Mouse (Mus musculus) cerebellum, postnatal 4 days (tissue): ENCODE measurements at regions not wholly inside any gene's neighbourhood (a gene's known extent, or its start where the extent isn't known, plus 50 kb on each side); places are given as distances from the start of the nearest gene placed in this dataset.

Source experiments
- DNase-seq, 2 experiments: peaks; one replicate each; pipeline ENCODE4 v3.0.0; 2022; ENCODE audit warnings: low spot score in 2 of 2, mixed read lengths in 1 of 2

DNA sequence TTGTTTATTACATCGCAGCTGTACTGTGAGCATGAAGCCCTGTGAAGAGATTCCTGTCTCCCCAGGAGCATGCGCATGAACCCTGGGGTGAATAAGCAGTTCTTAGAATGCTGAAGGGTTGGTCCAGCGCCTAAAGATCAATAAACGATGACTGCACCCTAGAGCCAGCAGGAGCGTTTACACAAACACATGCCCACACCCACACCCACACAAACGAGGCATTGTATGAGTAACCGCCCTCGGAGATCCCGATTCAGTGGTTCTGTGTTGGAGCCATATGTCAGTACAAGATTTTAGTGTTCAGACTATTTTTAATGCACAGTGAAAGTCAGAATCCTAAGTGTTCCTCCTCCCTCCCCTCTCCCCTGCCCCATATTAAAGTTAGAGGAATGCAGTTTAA lies 57.3 kb downstream of the Edn1 start:
- no peak for DNase-seq

DNA sequence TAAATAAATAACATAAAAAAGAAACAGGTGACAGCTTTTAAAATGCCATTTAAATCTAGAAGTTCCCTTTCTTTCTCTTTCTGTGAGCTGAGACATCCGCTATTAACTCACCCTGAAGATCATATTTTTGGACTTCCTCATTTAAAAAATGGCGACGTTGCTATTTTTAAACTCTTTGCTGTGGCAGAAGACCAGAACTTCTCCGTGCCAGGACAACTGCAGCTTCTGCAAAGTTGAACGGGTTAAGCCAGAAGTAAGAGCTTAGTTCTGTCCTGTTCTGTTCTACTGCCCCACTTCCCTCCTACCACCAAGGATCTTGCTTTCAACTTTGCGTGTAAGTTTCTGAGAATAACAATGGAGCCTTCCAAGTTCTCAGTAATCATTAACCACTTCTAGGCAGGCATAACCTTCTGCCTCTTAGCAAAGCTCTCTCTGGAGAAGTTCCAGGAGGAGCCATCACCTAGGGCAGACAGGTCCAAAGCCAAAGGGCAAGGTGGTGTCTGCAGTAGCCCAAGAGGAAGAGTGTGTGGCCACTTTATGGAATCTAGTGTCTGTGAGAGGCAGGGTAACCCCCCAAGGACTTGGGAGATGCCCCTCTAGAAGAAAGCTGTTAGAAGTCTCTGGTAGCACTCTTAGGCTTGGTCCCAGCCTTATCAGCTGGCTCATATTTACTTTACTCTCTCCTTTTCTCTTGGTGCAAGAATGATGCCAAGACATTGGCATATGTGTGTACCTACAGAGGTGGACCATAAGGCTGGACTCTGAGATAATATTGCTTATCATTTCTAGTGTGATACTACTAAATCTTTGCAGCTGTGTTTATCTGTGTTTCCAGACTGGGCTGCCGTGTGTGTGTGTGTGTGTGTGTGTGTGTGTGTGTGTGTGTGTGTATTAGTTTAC lies 66.6 kb downstream of the Edn1 start:
- DNase-seq = no peak

- no peak for DNase-seq
Observed at GRCm38 (mm10) chr13:42369826-42370225, 68.5 kb downstream of the Edn1 start.

DNA sequence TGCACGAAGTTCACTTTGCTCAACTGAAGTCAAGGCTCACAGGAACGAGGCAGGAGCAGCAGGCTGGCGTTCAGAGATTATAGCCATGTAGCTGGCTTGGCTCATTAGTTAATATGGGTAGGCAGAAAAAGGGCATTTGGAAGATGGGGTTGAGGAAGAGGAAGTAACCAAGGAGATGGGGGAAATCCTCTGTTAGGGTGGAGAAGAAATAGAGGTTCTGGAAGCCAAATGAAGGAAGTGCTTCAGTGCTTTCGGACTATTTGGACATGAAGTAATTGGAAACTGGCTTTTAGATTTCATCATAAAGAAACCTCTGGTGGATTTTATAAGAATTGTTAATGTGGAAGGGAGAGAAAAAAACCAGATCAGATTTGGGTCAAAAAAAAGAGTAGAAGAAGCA lies 70.9 kb downstream of the Edn1 start:
- no peak for DNase-seq

- no peak for DNase-seq
Observed at GRCm38 (mm10) chr13:42374181-42374596, 72.9 kb downstream of the Edn1 start.

- no peak for DNase-seq
Observed at GRCm38 (mm10) chr13:42379675-42380074, 78.4 kb downstream of the Edn1 start.

DNA sequence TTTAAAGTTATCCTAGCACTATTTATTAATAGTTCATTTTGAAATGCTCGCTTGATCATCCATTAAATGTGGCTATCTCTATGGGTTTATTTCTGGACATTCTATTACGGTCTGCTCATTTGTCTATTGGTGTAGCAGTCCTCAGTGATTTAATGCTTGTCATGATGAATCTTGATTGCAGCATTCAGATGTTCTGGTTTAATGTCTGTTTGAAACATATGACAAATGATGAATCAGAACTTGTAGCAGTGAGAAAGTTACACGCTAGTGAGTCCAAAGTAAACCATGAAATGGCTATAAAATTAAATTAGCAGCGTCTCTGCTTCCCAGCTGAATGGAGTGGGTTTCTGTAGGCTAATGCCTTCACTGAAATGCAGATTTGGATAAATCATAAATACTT lies 81.8 kb downstream of the Edn1 start:
- DNase-seq = no peak

DNA sequence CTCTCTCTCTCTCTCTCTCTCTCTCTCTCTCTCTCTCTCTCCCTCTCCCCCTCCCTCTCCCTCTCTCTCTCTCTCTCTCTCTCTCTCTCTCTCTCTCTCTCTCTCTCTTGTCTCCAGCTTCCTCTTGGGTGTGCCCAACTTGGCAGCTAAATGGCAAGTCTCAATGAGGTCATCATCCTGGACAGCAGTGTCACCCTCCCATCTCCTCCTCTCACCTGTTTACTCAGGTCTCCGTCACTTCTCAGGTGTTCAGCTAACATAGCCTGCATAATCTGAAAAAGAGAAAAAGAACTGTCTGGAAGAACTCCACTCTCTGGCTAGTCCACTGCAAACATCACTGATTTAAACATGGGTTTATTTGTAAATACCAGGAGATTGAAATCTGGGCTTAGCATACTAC lies 89.1 kb downstream of the Edn1 start:
- no peak for DNase-seq

DNA sequence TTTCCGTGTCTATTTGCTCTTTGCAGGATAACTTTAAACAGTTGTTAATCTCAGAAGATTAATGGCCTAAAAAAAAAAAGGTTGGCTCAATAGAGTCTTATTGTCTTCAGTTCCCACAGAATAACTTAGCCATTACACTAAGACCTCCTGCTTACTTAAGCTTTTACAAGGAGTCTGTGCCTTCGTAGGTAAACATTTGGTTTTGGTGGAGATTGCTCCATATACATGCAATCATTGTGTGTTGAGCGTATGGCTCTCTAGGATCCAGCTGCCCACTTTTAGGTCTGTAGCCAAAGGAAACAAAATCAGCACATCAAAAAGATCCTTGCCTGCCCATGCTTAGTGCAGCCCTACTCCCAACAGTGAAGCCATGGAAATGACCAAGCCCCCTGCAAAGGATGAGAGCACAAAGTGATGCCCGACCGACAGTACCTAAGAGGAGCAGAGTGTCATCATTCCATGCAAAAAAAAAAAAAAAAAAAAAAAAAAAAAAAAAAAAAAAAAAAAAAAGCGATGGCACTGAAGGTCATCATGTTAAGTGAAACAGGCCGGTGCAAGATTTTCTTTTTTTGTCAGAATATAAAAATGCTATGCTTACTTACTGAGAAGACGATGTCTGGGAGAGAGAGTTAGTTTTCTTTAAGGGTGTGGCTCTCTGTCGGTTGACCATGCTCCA lies 90.2 kb downstream of the Edn1 start:
- DNase-seq = no peak

DNA sequence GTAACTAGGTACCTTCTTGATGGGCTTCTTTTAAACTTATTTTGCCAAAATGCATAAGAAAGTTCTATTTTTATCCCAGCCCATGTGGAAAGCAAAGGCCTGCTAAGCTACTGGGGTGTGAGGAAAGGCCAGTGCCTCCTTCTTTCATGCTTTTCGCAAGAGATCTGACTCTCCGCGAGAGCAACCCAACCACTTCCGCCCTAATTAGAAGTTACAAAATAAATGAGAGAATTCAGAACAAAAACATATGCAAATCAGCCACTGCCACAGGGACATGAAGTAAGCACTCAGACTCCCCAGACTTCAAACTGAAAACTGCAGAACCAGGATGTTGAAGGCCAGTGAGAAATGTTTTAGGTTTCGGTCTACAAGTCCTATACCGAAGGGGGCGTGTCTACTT lies 91.4 kb downstream of the Edn1 start:
- no peak for DNase-seq

- DNase-seq = no peak
Observed at GRCm38 (mm10) chr13:42394572-42394971, 93.3 kb downstream of the Edn1 start.

- DNase-seq = no peak
Observed at GRCm38 (mm10) chr13:42401513-42401912, 100.2 kb downstream of the Edn1 start.

DNA sequence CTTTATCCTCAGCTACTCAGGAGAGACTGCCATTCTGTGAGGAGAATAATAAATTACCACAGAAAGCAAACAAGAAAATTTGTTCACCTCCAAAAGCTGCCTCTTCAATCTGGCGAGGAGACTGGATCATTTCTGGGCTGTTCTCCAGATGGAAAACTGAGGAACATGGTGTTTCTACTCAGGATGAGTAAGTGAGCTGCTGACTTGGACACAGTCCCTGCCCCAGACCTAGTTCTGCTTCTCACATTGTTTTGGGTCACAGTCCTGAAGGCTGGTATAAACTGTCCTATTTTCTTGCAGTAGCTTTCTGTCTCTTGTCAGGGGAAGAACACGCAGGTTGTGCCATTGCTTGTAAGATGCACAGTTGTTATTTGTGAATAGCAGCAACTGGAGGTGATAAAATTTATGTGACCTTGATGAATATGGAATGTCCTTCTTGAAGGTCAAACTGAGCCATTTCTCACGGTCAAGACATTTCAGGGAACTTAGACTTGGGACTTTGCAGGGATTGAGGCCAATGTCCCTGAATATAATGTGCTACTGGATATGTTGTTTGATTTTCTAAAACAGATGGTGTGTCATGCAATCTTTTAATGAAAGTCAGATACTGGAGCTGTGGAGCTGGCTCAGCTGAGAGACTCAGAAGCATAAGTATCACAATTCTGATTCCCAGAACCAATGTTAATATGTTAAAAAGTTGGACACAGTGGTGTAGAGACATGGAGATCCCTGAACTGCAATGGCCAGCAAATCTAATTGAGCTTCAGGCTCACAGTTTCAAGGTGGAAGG lies 102.2 kb downstream of the Edn1 start:
- no peak for DNase-seq

- no peak for DNase-seq
Observed at GRCm38 (mm10) chr13:42412652-42413282, 111.5 kb downstream of the Edn1 start.

GRCm38 (mm10) chr13:42446921-42447320 lies 145.6 kb downstream of the Edn1 start:
- no peak for DNase-seq

DNA sequence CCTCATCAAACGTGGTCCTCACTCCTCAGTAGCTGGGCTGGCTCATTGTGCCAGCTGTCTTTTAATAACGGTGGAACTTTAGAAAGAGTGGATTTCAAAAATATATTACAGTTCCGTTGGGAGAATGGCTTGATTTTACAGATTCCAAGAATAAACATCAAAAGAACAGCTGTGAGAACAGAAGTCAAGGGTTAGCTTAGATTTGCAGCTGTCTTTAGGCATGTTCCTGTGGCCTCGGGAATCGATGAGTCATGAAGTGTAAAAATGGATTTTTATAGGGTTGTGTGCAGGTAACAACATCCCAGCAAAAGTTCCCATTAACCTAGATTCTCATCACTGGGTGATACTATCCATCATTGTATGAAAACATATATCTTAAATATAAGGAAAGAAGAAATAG lies 152.4 kb downstream of the Edn1 start:
- no peak for DNase-seq

GRCm38 (mm10) chr13:42459892-42460291 lies 158.6 kb downstream of the Edn1 start:
- DNase-seq = no peak

DNA sequence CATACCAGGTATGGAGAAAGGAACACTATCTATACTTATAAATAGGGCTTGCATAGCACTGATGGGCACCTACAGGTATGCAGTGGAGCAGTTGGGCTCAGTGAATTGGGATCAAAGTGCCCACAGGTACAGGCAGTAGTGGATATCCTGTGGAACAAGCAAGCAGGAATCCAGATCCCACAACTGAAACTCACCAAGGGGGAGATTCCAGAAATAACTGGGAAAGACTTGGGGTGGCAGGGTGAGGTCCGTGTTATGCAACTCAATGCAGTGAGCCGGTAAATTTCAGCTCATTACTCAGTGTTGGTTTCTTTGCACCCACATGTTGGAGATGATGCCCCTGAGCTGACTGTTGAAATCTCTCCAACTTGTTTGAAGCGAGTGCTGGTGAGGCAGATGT lies 177.5 kb downstream of the Edn1 start:
- no peak for DNase-seq

DNA sequence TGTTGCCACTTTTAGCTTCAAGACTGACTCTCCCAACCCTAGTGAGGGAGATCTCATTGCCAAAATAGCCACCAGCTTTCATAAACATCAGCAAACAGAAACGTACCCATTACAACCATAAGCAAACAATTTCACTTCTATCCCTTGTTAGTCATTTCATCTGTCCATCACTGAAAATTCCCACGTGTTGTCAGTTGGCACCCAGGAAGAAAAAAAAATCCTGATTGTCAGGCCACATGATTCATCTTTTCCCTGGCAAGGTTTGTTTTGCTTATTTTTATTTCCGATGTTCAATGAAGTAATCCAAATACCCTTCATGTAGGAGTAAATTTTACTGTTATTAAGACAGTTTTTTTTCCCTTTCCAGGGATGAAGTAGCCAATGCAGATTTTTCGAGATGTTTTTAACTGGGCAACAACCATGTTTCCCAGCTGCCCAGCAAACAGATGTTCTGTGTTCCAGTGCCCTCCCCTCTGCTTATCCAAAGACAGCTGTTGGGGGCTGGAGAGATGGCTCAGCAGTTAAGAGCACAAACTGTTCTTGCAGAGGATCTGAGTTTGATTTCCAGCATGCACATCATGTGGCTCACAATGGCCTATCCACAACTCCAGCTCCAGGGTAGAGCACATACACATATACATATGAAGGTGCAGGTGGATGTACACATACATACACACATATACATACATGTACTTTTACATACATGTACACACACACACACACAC lies 189.3 kb upstream of the Phactr1 start:
- no peak for DNase-seq

- no peak for DNase-seq
Observed at GRCm38 (mm10) chr13:42494371-42494770, 186.1 kb upstream of the Phactr1 start.

- DNase-seq = no peak
Observed at GRCm38 (mm10) chr13:42498351-42498750, 182.1 kb upstream of the Phactr1 start.
